Mouse (Mus musculus): ENCODE measurements around the gene Nfib. TPM values are rescaled to one million over a fixed set of nuclear protein-coding genes. Genes with fewer than 3 reads are reported as not detected.

Nfib gene
- polyA plus RNA-seq, 1 experiment from 2014 or later, result 27.3 TPM

DNA sequence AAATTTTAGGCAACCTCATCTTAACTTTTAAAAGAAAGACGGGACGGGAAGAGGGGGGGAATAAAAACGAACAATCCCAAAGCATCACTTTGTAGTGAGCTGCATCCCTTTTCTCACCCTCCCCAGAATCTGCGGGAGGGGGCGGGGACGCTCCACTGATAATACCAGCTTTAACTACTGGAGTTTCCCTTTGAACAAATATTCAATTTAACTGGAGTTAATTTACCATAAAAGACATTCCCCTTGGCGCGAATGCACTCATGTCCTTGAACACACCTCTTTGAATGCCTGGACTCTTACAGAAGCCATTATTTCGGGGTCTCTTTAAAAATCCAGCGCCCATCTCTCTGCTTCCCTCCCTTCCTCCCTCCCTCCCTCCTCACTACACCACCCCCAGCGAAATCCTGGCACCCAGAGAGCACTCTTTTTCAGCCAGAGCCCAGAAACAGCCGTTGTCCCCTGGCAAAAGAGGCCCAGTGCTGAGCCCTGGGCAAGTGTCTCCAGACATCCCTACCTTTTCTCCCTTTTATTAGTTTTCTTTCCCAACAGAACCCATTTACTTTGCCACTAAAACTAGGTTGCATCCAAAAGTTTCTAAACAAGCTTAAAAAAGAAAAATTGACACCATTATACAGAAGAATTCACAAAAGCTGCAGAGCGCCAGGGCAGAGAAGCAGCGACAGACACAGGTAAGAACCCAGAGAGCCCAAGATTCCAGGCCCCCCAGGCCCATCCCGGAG is 197.8 kb downstream of the Nfib start:
- no peak for TF ChIP-seq CTCF (IDR thresholded peaks at IDR 0.05)
- H3K27me3 ChIP-seq, result no peaks in the 10 kb centered on the region
- POLR2A ChIA-PET, result interaction anchor here (1.4 kb wide), 1 partner anchor 107 kb away, joined by 9 read pairs; no protein-coding TSS in a partner anchor
- CTCF ChIA-PET, result interaction anchor here (1.1 to 2.1 kb wide), 3 partner anchors 34 to 190 kb away, joined by 3 to 5 read pairs (median 4); no protein-coding TSS in a partner anchor
- ATAC-seq, result no peak
- in situ Hi-C loops (cut with MboI; ENCODE audit: low pct_unique_long_range_greater_than_20kb), result loop anchor here (25.0 kb wide), 1 partner anchor 345 kb away; no protein-coding TSS in a partner anchor
- no peak for DNase-seq (ENCODE audit: low read depth, low spot score)

DNA sequence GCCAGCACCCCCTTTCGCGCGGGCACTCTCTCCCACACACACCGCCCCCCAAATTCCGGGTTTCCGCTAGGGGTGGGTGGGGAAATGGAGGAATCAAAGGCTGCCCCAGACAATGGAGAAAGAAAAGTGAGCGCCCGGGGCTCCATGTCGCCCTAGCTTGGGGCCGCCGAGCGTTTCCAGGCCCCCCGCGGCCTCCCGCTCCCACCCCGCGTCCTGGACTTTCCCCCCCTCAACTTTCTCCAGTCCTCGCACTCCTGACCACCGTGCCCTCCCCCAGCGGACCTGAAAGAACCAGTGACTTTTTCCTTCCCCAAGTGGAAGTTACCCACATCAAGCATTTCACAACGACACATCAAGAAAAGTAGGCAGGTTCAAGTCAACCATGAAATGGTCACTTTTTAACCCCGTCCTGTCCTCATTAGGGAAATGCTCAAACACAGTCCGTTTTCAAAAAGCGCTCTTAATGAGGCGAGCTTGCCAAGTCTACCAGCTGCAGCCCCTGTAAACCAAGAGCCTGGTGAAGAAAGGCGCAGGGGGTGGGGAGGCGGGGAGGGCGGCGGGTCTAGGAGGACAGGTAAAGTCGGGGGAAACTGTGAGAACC is 198.7 kb downstream of the Nfib start:
- ATAC-seq, result peak; percentile 31
- no peak for TF ChIP-seq CTCF (IDR thresholded peaks at IDR 0.05)
- POLR2A ChIA-PET, result interaction anchor here (1.3 to 1.4 kb wide), 2 partner anchors 60 to 106 kb away, joined by 3 to 9 read pairs; no protein-coding TSS in a partner anchor
- in situ Hi-C loops (cut with MboI; ENCODE audit: low pct_unique_long_range_greater_than_20kb), result loop anchor here (25.0 kb wide), 1 partner anchor 345 kb away; no protein-coding TSS in a partner anchor
- no peak for DNase-seq (ENCODE audit: low read depth, low spot score)
- H3K27me3 ChIP-seq, result no peaks in the 10 kb centered on the region
- CTCF ChIA-PET, result interaction anchor here (1.1 to 2.1 kb wide), 2 partner anchors 83 to 189 kb away, joined by 3 to 5 read pairs; no protein-coding TSS in a partner anchor

DNA sequence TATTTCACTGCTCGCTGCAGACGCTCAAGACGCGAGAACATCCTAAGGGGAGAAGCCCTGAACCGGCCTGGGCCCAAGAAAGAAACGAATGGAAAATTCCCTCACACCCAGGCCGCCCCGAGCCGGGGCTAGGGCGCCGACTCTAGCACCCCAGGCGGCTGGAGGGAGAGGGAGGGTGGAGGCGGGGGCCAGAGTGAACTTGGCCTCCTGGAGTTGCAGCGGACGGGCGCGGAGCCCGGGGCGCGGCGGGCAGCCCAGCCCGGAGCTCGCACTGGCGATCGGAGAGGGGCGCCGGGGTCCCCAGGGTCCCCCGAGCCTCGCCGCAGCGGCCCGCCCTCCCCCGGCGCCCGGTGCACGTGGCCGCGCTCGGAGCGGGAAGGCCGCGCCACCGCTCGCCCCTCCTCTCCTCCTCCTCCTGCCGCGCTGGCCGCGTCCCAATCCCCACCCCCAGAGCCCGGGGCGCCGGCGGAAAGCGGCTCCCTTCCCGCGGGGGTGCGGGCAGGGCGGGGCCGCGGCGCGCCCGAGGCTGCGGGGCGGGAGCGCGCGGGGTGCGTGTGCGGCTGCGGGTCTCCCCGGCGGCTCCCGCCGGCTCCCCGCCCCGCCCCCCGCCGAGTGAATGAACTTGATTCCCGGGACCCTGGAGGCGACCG is 199.3 kb downstream of the Nfib start:
- no peak for TF ChIP-seq CTCF (IDR thresholded peaks at IDR 0.05)
- no peak for DNase-seq (ENCODE audit: low read depth, low spot score)
- ChIA-PET CTCF (no interaction called here), POLR2A (interaction anchor here (0.6 to 1.4 kb wide), 4 partner anchors 8 to 116 kb away, joined by 3 to 9 read pairs (median 3); no protein-coding TSS in a partner anchor)
- in situ Hi-C loops (cut with MboI; ENCODE audit: low pct_unique_long_range_greater_than_20kb), result loop anchor here (25.0 kb wide), 1 partner anchor 344 kb away; no protein-coding TSS in a partner anchor
- ATAC-seq, result peak; percentile 54
- H3K27me3 ChIP-seq, result no peaks in the 10 kb centered on the region

GRCm38 (mm10) chr4:82505121-82506031 is 200.2 kb downstream of the Nfib start:
- ChIA-PET POLR2A (interaction anchor here (0.6 to 0.9 kb wide), 2 partner anchors 9 to 117 kb away, joined by 3 read pairs; no protein-coding TSS in a partner anchor), CTCF (no interaction called here)
- DNase-seq (ENCODE audit: low read depth, low spot score), result no peak
- peak; percentile 31 for ATAC-seq
- in situ Hi-C loops (cut with MboI; ENCODE audit: low pct_unique_long_range_greater_than_20kb), result loop anchor here (25.0 kb wide), 1 partner anchor 343 kb away; no protein-coding TSS in a partner anchor
- H3K27me3 ChIP-seq, result no peaks in the 10 kb centered on the region
- no peak for TF ChIP-seq CTCF (IDR thresholded peaks at IDR 0.05)

GRCm38 (mm10) chr4:82504284-82505120 is 201.0 kb downstream of the Nfib start:
- no peak for DNase-seq (ENCODE audit: low read depth, low spot score)
- CTCF ChIA-PET, result no interaction called here
- TF ChIP-seq CTCF (IDR thresholded peaks at IDR 0.05), result no peak
- ATAC-seq, result no peak
- POLR2A ChIA-PET, result interaction anchor here (1.6 kb wide), 1 partner anchor 8 kb away, joined by 4 read pairs; no protein-coding TSS in a partner anchor
- no peaks in the 10 kb centered on the region for H3K27me3 ChIP-seq
- in situ Hi-C loops (cut with MboI; ENCODE audit: low pct_unique_long_range_greater_than_20kb), result loop anchor here (5.0 to 25.0 kb wide), 3 partner anchors 107 to 342 kb away; no protein-coding TSS in a partner anchor

DNA sequence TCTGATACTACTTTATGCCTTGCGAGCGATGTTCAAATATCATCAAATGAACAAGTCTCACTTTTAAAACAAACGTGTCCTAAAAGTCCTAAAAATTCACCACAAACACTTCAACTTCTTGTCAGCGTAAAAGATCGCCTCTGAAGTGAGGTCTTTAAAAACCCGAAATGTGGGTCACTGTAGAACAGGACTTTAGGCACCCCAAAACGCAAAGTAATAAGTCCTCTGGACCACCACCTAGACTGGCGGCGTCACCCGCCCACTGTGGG is 201.6 kb downstream of the Nfib start:
- CTCF ChIA-PET, result no interaction called here
- ATAC-seq (no peak), DNase-seq (ENCODE audit: low read depth, low spot score) (no peak)
- in situ Hi-C loops (cut with MboI; ENCODE audit: low pct_unique_long_range_greater_than_20kb), result loop anchor here (5.0 to 25.0 kb wide), 3 partner anchors 107 to 342 kb away; no protein-coding TSS in a partner anchor
- POLR2A ChIA-PET, result interaction anchor here (1.6 kb wide), 1 partner anchor 8 kb away, joined by 4 read pairs; no protein-coding TSS in a partner anchor
- no peak for TF ChIP-seq CTCF (IDR thresholded peaks at IDR 0.05)
- H3K27me3 ChIP-seq, result no peaks in the 10 kb centered on the region

DNA sequence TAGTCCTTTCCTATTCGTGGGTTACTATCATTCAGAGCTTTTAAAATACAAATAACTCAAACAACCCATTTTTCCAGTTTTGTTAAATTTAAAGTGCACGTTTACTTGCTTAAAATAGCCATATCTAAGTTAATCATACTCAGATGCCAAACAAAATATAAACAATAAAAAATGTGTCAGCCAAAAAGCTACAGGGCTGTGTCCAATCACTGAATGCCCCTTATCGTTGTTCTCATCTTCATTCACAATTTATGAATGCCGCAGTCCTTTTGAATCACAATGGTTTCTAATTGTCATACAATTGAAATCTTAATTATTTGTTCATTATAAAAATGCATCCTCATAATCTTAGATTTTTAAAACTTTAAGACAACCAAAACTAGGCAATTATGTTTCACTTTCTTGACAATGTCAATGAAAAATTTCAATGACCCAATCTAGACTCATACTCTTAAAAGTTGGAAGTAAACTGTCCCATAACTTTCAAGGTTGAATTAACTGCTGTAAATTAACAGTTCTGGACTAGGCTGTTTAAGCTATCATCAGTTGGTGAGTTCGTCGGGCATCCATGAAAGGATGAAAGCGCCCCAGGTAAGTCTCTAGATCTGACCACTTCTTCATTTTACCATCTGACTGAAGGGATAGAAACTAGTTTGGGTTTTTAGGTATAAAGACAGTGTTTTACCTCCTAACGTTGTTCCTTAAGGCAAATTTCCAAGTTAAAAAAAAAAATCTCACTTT is 202.1 kb downstream of the Nfib start:
- ChIA-PET CTCF (interaction anchor here (1.9 kb wide), 1 partner anchor 166 kb away, joined by 5 read pairs; no protein-coding TSS in a partner anchor), POLR2A (interaction anchor here (1.0 to 1.6 kb wide), 2 partner anchors 9 to 119 kb away, joined by 3 to 4 read pairs; no protein-coding TSS in a partner anchor)
- H3K27me3 ChIP-seq, result no peaks in the 10 kb centered on the region
- ATAC-seq, result no peak
- no peak for TF ChIP-seq CTCF (IDR thresholded peaks at IDR 0.05)
- no peak for DNase-seq (ENCODE audit: low read depth, low spot score)
- in situ Hi-C loops (cut with MboI; ENCODE audit: low pct_unique_long_range_greater_than_20kb), result loop anchor here (5.0 to 25.0 kb wide), 3 partner anchors 106 to 341 kb away; no protein-coding TSS in a partner anchor

GRCm38 (mm10) chr4:82502611-82503010 is 202.9 kb downstream of the Nfib start:
- CTCF ChIA-PET, result interaction anchor here (1.9 kb wide), 1 partner anchor 165 kb away, joined by 5 read pairs; no protein-coding TSS in a partner anchor
- ATAC-seq (no peak), DNase-seq (ENCODE audit: low read depth, low spot score) (no peak)
- POLR2A ChIA-PET, result interaction anchor here (0.6 to 1.6 kb wide), 3 partner anchors 10 to 120 kb away, joined by 3 to 9 read pairs (median 4); no protein-coding TSS in a partner anchor
- in situ Hi-C loops (cut with MboI; ENCODE audit: low pct_unique_long_range_greater_than_20kb), result loop anchor here (5.0 to 25.0 kb wide), 3 partner anchors 105 to 340 kb away; no protein-coding TSS in a partner anchor
- H3K27me3 ChIP-seq, result no peaks in the 10 kb centered on the region
- no peak for TF ChIP-seq CTCF (IDR thresholded peaks at IDR 0.05)

Data from Patski (cell line).